Mouse (Mus musculus): ENCODE measurements around the gene Hspa12a. TPM values are rescaled to one million over a fixed set of nuclear protein-coding genes. Genes with fewer than 3 reads are reported as not detected.

Gene Hspa12a
- polyA plus RNA-seq, 1 experiment: 51.0 TPM

DNA sequence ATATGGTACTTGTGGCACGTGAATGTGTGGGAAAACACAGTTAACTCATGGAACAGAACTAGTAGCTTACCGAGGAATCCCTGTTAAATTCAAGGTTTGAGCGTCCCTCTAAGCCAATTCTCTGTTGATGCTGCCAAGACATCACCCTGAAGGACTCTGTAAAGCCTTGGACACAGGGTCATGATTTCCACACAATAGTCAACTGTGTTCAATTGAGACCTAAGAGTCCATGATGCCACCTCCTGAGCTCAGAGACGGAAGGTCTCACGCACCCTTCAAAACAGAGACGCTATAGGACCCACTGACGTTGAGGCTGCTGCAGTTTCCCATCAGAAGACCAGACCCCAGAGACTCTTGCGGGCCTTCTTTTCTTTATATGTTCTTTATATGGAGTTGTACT is 30.7 kb upstream of the Hspa12a start:
- Histone ChIP-seq H3K36me3 (ENCODE audit: control insufficient read depth, insufficient read depth, low read length) (no peaks in the 10 kb centered on the region; the same call in 1 of the 2 replicates), H3K4me1 (ENCODE audit: control insufficient read depth, insufficient read depth, low read length) (no peaks in the 10 kb centered on the region), H3K27ac (ENCODE audit: control insufficient read depth, insufficient read depth, low read depth, low read length) (no peak overlapping the region), H3K4me3 (ENCODE audit: control insufficient read depth, low read depth, low read length) (no peak overlapping the region), H3K27me3 (ENCODE audit: control insufficient read depth, insufficient read depth, low read length) (no peaks in the 10 kb centered on the region)
- TF ChIP-seq POLR2A (IDR thresholded peaks at IDR 0.05; ENCODE audit: control insufficient read depth, low read depth, low read length): no peak
- TF ChIP-seq CTCF (IDR thresholded peaks at IDR 0.05; ENCODE audit: control insufficient read depth, insufficient read depth, insufficient replicate concordance, low read depth, low read length): no peak

DNA sequence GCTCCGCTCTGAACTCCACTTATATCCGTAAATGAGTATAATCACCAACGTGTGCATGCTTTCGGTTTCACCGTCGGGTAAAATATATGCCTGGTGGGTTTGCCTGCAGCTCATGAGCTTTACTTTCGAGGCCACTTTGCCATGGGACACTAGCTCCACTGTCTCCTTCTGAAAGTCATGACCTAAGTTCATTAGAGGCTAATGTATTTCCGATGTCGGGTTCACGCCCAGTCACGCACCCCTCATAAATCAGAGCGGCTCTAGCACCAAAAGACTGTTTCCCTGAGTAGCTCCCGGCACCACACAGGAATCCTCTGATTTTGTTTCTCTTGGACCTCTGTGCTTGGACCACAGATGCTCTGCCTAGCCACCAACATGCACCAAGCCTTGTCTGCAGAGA is 27.4 kb upstream of the Hspa12a start:
- Histone ChIP-seq H3K36me3 (ENCODE audit: control insufficient read depth, insufficient read depth, low read length) (no peaks in the 10 kb centered on the region; the same call in 1 of the 2 replicates), H3K4me1 (ENCODE audit: control insufficient read depth, insufficient read depth, low read length) (no peaks in the 10 kb centered on the region), H3K27ac (ENCODE audit: control insufficient read depth, insufficient read depth, low read depth, low read length) (no peak overlapping the region), H3K4me3 (ENCODE audit: control insufficient read depth, low read depth, low read length) (no peak overlapping the region), H3K27me3 (ENCODE audit: control insufficient read depth, insufficient read depth, low read length) (no peaks in the 10 kb centered on the region)
- TF ChIP-seq POLR2A (IDR thresholded peaks at IDR 0.05; ENCODE audit: control insufficient read depth, low read depth, low read length): no peak
- TF ChIP-seq CTCF (IDR thresholded peaks at IDR 0.05; ENCODE audit: control insufficient read depth, insufficient read depth, insufficient replicate concordance, low read depth, low read length): no peak

GRCm38 (mm10) chr19:58968731-58969506 is 25.5 kb upstream of the Hspa12a start:
- H3K4me1 ChIP-seq (ENCODE audit: control insufficient read depth, insufficient read depth, low read length): no peaks in the 10 kb centered on the region
- no peak overlapping the region for H3K4me3 ChIP-seq (ENCODE audit: control insufficient read depth, low read depth, low read length)
- no peaks in the 10 kb centered on the region for H3K27me3 ChIP-seq (ENCODE audit: control insufficient read depth, insufficient read depth, low read length)
- H3K36me3 ChIP-seq (ENCODE audit: control insufficient read depth, insufficient read depth, low read length): no peaks in the 10 kb centered on the region; the same call in 1 of the 2 replicates
- no peak overlapping the region for H3K27ac ChIP-seq (ENCODE audit: control insufficient read depth, insufficient read depth, low read depth, low read length)
- TF ChIP-seq POLR2A (IDR thresholded peaks at IDR 0.05; ENCODE audit: control insufficient read depth, low read depth, low read length) (no peak), CTCF (IDR thresholded peaks at IDR 0.05; ENCODE audit: control insufficient read depth, insufficient read depth, insufficient replicate concordance, low read depth, low read length) (no peak)

DNA sequence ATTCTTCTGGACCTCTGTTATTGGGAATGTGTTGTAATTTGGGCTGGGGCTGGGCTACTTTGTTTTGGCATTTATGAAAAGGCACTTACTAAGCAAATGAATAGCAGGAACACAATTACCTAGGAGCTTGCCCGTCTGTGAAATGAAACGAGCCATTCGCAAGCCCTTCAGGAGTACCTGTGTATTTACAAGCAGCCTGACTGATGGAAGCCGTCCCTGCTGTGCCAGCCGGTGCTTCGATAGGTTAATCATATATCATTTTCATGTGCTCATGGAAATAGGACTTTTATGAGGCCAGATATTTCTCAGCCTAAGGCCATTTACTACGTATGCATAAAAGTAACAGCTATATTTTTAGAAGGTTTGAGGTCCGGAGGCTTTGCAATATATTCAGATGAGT is 19.6 kb upstream of the Hspa12a start:
- Histone ChIP-seq H3K27me3 (ENCODE audit: control insufficient read depth, insufficient read depth, low read length) (no peaks in the 10 kb centered on the region), H3K4me1 (ENCODE audit: control insufficient read depth, insufficient read depth, low read length) (no peaks in the 10 kb centered on the region), H3K4me3 (ENCODE audit: control insufficient read depth, low read depth, low read length) (no peak overlapping the region), H3K36me3 (ENCODE audit: control insufficient read depth, insufficient read depth, low read length) (no peaks in the 10 kb centered on the region), H3K27ac (ENCODE audit: control insufficient read depth, insufficient read depth, low read depth, low read length) (no peak overlapping the region)
- no peak for TF ChIP-seq CTCF (IDR thresholded peaks at IDR 0.05; ENCODE audit: control insufficient read depth, insufficient read depth, insufficient replicate concordance, low read depth, low read length)
- no peak for TF ChIP-seq POLR2A (IDR thresholded peaks at IDR 0.05; ENCODE audit: control insufficient read depth, low read depth, low read length)

DNA sequence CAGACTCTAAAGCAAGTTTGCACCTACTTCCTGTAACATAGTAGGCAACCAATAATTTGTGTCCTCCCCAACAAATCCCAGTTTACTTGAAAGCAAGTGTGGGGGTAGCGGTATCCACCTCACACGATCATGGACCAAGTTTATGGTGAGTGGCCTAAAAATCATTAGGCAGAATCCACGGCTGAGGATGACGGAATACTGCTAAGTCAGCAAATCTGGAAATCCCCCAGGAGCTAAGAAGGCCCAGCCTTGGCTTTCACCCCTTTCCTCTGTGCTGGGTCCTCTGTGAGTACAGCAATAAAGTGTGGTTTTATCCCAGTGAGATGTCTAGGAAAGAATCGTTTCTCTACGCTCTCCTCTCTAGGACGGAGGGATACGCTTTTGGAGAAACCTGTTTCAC is 11.3 kb upstream of the Hspa12a start:
- no peak overlapping the region for H3K4me3 ChIP-seq (ENCODE audit: control insufficient read depth, low read depth, low read length)
- H3K27ac ChIP-seq (ENCODE audit: control insufficient read depth, insufficient read depth, low read depth, low read length): no peak overlapping the region
- no peaks in the 10 kb centered on the region for H3K4me1 ChIP-seq (ENCODE audit: control insufficient read depth, insufficient read depth, low read length)
- H3K27me3 ChIP-seq (ENCODE audit: control insufficient read depth, insufficient read depth, low read length): no peaks in the 10 kb centered on the region
- H3K36me3 ChIP-seq (ENCODE audit: control insufficient read depth, insufficient read depth, low read length): no peaks in the 10 kb centered on the region; the same call in 1 of the 2 replicates
- TF ChIP-seq POLR2A (IDR thresholded peaks at IDR 0.05; ENCODE audit: control insufficient read depth, low read depth, low read length): no peak
- no peak for TF ChIP-seq CTCF (IDR thresholded peaks at IDR 0.05; ENCODE audit: control insufficient read depth, insufficient read depth, insufficient replicate concordance, low read depth, low read length)

GRCm38 (mm10) chr19:58952236-58952635 is 8.8 kb upstream of the Hspa12a start:
- no peak overlapping the region for H3K27ac ChIP-seq (ENCODE audit: control insufficient read depth, insufficient read depth, low read depth, low read length)
- no peak for TF ChIP-seq POLR2A (IDR thresholded peaks at IDR 0.05; ENCODE audit: control insufficient read depth, low read depth, low read length)
- no peak for TF ChIP-seq CTCF (IDR thresholded peaks at IDR 0.05; ENCODE audit: control insufficient read depth, insufficient read depth, insufficient replicate concordance, low read depth, low read length)
- no peaks in the 10 kb centered on the region for H3K4me1 ChIP-seq (ENCODE audit: control insufficient read depth, insufficient read depth, low read length)
- no peaks in the 10 kb centered on the region; the same call in 1 of the 2 replicates for H3K36me3 ChIP-seq (ENCODE audit: control insufficient read depth, insufficient read depth, low read length)
- no peaks in the 10 kb centered on the region for H3K27me3 ChIP-seq (ENCODE audit: control insufficient read depth, insufficient read depth, low read length)
- no peak overlapping the region for H3K4me3 ChIP-seq (ENCODE audit: control insufficient read depth, low read depth, low read length)

DNA sequence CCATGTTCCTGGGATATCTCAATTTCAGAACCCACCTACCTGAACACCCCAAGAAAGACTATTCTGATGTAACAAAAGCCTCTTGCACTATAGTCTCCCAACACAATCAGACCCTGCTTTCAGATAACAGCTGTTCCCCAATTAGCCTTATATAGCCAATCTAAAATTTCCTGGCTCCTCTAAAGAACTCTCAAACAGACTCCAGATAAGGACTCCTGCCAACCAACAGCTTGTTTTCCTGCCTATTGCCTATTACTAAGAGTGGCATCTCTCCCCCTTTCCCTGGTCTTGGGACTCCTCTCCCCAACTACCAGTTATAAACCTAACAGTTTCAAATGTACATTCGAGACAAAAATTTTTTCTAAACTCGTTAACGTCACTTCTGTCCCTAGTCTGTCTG is 8.1 kb upstream of the Hspa12a start:
- H3K36me3 ChIP-seq (ENCODE audit: control insufficient read depth, insufficient read depth, low read length): no peaks in the 10 kb centered on the region; the same call in 1 of the 2 replicates
- no peak overlapping the region for H3K4me3 ChIP-seq (ENCODE audit: control insufficient read depth, low read depth, low read length)
- H3K27ac ChIP-seq (ENCODE audit: control insufficient read depth, insufficient read depth, low read depth, low read length): no peak overlapping the region
- TF ChIP-seq CTCF (IDR thresholded peaks at IDR 0.05; ENCODE audit: control insufficient read depth, insufficient read depth, insufficient replicate concordance, low read depth, low read length) (no peak), POLR2A (IDR thresholded peaks at IDR 0.05; ENCODE audit: control insufficient read depth, low read depth, low read length) (no peak)
- no peaks in the 10 kb centered on the region for H3K27me3 ChIP-seq (ENCODE audit: control insufficient read depth, insufficient read depth, low read length)
- no peaks in the 10 kb centered on the region for H3K4me1 ChIP-seq (ENCODE audit: control insufficient read depth, insufficient read depth, low read length)

All from testis, adult 2 months (tissue).